Mouse (Mus musculus): ENCODE measurements around the gene Xcr1. TPM values are rescaled to one million over a fixed set of nuclear protein-coding genes. Genes with fewer than 3 reads are reported as not detected.

Xcr1 gene
- total and polyA plus RNA-seq, 3 experiments, result 0.57 to 1.9 (median 0.62) TPM

GRCm38 (mm10) chr9:123805241-123805640 is 56.6 kb downstream of the Xcr1 start:
- H3K36me3 ChIP-seq (replicated peaks in 1 of 2; ENCODE audit: control insufficient read depth in 1 of 2, insufficient read depth in 1 of 2, low read length in 1 of 2), result peaks cover 64 to 86% of the 10 kb centered on the region in 2 experiments
- peaks cover 0 to 9% of the 10 kb centered on the region in 2 experiments; a peak in 1 of 4 replicates for H3K4me1 ChIP-seq (ENCODE audit: control insufficient read depth in 1 of 2, insufficient read depth in 2 of 2)
- H3K27ac ChIP-seq (ENCODE audit: insufficient read depth, low read depth), result no peak overlapping the region
- H3K79me2 ChIP-seq (replicated peaks; ENCODE audit: control insufficient read depth, extremely low read depth, insufficient read depth, poor library complexity, severe bottlenecking), result no peaks in the 10 kb centered on the region
- TF ChIP-seq CHD1 (IDR thresholded peaks at IDR 0.05; ENCODE audit: low read depth, low read length) (no peak), ZNF384 (IDR thresholded peaks at IDR 0.05; ENCODE audit: low read depth, low read length) (no peak), ZMIZ1 (IDR thresholded peaks at IDR 0.05; ENCODE audit: low read depth, low read length) (no peak), PAX5 (IDR thresholded peaks at IDR 0.05; ENCODE audit: low read length) (no peak), CHD2 (IDR thresholded peaks at IDR 0.05; ENCODE audit: low read length) (no peak), POLR2AphosphoS2 (IDR thresholded peaks at IDR 0.05; ENCODE audit: low read depth, low read length) (no peak), CTCF (conservative IDR thresholded peaks at IDR 0.05 in 1 of 2, IDR thresholded peaks at IDR 0.05 in 1 of 2; ENCODE audit: low read depth in 2 of 2, low read length in 2 of 2) (no peak), USF2 (conservative IDR thresholded peaks at IDR 0.05; ENCODE audit: low read depth, low read length) (no peak), JUND (conservative IDR thresholded peaks at IDR 0.05; ENCODE audit: low read depth, low read length) (no peak), USF1 (IDR thresholded peaks at IDR 0.05; ENCODE audit: low read depth, low read length) (no peak), MEF2A (IDR thresholded peaks at IDR 0.05; ENCODE audit: borderline replicate concordance, low read depth, low read length) (no peak), SMC3 (IDR thresholded peaks at IDR 0.05; ENCODE audit: low read depth, low read length) (no peak), MYC (IDR thresholded peaks at IDR 0.05; ENCODE audit: low read depth, low read length) (no peak), HCFC1 (IDR thresholded peaks at IDR 0.05; ENCODE audit: low read depth, low read length) (no peak), KAT2A (IDR thresholded peaks at IDR 0.05; ENCODE audit: insufficient replicate concordance, low read length) (no peak), POLR2A (IDR thresholded peaks at IDR 0.05; ENCODE audit: low read depth, low read length) (no peak), TCF12 (IDR thresholded peaks at IDR 0.05; ENCODE audit: low read depth, low read length) (no peak), RAD21 (IDR thresholded peaks at IDR 0.05; ENCODE audit: low read depth, low read length) (no peak)
- dilution Hi-C loops (cut with MboI; ENCODE audit: extremely low pct_ligation_motif_present, extremely low pct_unique_long_range_greater_than_20kb, low sequenced_read_pairs) (no loop called here), in situ Hi-C loops (cut with MboI; ENCODE audit: low pct_ligation_motif_present, low pct_unique_long_range_greater_than_20kb, low sequenced_read_pairs) (no loop called here)
- no peak for DNase-seq (ENCODE audit: extremely low read depth)
- H3K4me3 ChIP-seq (replicated peaks in 1 of 3; ENCODE audit: low read depth in 2 of 3, low read length in 2 of 3, poor library complexity in 1 of 3), result no peak overlapping the region
- no peak overlapping the region for H3K4me2 ChIP-seq (ENCODE audit: insufficient read depth, low read depth, poor library complexity, severe bottlenecking)
- H3K9ac ChIP-seq (ENCODE audit: insufficient read depth, low read depth), result no peak overlapping the region
- H3K9me3 ChIP-seq (replicated peaks; ENCODE audit: low read length), result no peaks in the 10 kb centered on the region
- H3K27me3 ChIP-seq (replicated peaks), result no peaks in the 10 kb centered on the region

GRCm38 (mm10) chr9:123802896-123803295 is 58.9 kb downstream of the Xcr1 start:
- Histone ChIP-seq H3K4me3 (replicated peaks in 1 of 3; ENCODE audit: low read depth in 2 of 3, low read length in 2 of 3, poor library complexity in 1 of 3) (no peak overlapping the region), H3K79me2 (replicated peaks; ENCODE audit: control insufficient read depth, extremely low read depth, insufficient read depth, poor library complexity, severe bottlenecking) (no peaks in the 10 kb centered on the region), H3K9me3 (replicated peaks; ENCODE audit: low read length) (no peaks in the 10 kb centered on the region), H3K27me3 (replicated peaks) (no peaks in the 10 kb centered on the region), H3K9ac (ENCODE audit: insufficient read depth, low read depth) (no peak overlapping the region), H3K27ac (ENCODE audit: insufficient read depth, low read depth) (no peak overlapping the region), H3K4me2 (ENCODE audit: insufficient read depth, low read depth, poor library complexity, severe bottlenecking) (no peak overlapping the region), H3K36me3 (replicated peaks in 1 of 2; ENCODE audit: control insufficient read depth in 1 of 2, insufficient read depth in 1 of 2, low read length in 1 of 2) (peaks cover 59 to 81% of the 10 kb centered on the region in 2 experiments), H3K4me1 (ENCODE audit: control insufficient read depth in 1 of 2, insufficient read depth in 2 of 2) (peaks cover 0 to 9% of the 10 kb centered on the region in 2 experiments; a peak in 1 of 4 replicates)
- in situ Hi-C loops (cut with MboI; ENCODE audit: low pct_ligation_motif_present, low pct_unique_long_range_greater_than_20kb, low sequenced_read_pairs), result no loop called here
- peak; percentile 7 for DNase-seq (ENCODE audit: extremely low read depth)
- TF ChIP-seq MEF2A (IDR thresholded peaks at IDR 0.05; ENCODE audit: borderline replicate concordance, low read depth, low read length) (no peak), POLR2A (IDR thresholded peaks at IDR 0.05; ENCODE audit: low read depth, low read length) (no peak), RAD21 (IDR thresholded peaks at IDR 0.05; ENCODE audit: low read depth, low read length) (peak; percentile 67), MAZ (IDR thresholded peaks at IDR 0.05; ENCODE audit: low read depth, low read length) (no peak), NRF1 (IDR thresholded peaks at IDR 0.05; ENCODE audit: low read depth, low read length) (no peak), GABPA (IDR thresholded peaks at IDR 0.05; ENCODE audit: insufficient replicate concordance, low read depth, low read length) (no peak), ZMIZ1 (IDR thresholded peaks at IDR 0.05; ENCODE audit: low read depth, low read length) (no peak), TCF12 (IDR thresholded peaks at IDR 0.05; ENCODE audit: low read depth, low read length) (no peak), CTCF (conservative IDR thresholded peaks at IDR 0.05 in 1 of 2, IDR thresholded peaks at IDR 0.05 in 1 of 2; ENCODE audit: low read depth in 2 of 2, low read length in 2 of 2) (peak in 1 of 2 experiments; percentile 58; a peak in 2 of 4 replicates), SMC3 (IDR thresholded peaks at IDR 0.05; ENCODE audit: low read depth, low read length) (peak; percentile 29; the same call in 1 of the 2 replicates)
- dilution Hi-C loops (cut with MboI; ENCODE audit: extremely low pct_ligation_motif_present, extremely low pct_unique_long_range_greater_than_20kb, low sequenced_read_pairs), result no loop called here

Measured in CH12.LX (cell line).